Mouse (Mus musculus) heart, adult 2 months (tissue): Measurements from ENCODE around the gene Klk1. TPM values are rescaled to one million over a fixed set of nuclear protein-coding genes. Genes with fewer than 3 reads are reported as not detected.

Source experiments
- DNase-seq, 2 experiments: peaks; one replicate each; pipeline ENCODE4 v3.0.0; 2021
- H3K27ac ChIP-seq: fragments of 200-600 bp; 2 replicates; pipeline ENCODE4 v1.8.1; 2022
- H3K27me3 ChIP-seq: fragments of 200-500 bp; 2 replicates; pipeline ENCODE4 v1.6.1; 2012; ENCODE audit warnings: mild to moderate bottlenecking, low read length, inconsistent platforms, mixed read lengths; ENCODE audit not compliant: control insufficient read depth, insufficient read depth
- H3K36me3 ChIP-seq: fragments of 200-500 bp; 2 replicates; pipeline ENCODE4 v1.6.1; 2012; ENCODE audit warnings: low read length, inconsistent platforms; ENCODE audit not compliant: control insufficient read depth, insufficient read depth
- H3K4me1 ChIP-seq: fragments of 200-500 bp; 2 replicates; pipeline ENCODE4 v1.6.1; 2011; ENCODE audit warnings: low read length; ENCODE audit not compliant: control insufficient read depth, insufficient read depth
- H3K4me3 ChIP-seq: fragments of 200-600 bp; 2 replicates; pipeline ENCODE4 v1.8.1; 2022
- H3K79me2 ChIP-seq: fragments of 200-500 bp; replicated peaks from 2 replicates; pipeline ENCODE4 v1.6.1; 2012; ENCODE audit warnings: mild to moderate bottlenecking, inconsistent platforms, low read length, moderate library complexity, mixed read lengths; ENCODE audit not compliant: control insufficient read depth, insufficient read depth
- H3K9ac ChIP-seq: fragments of 200-500 bp; 2 replicates; pipeline ENCODE4 v1.6.1; 2012; ENCODE audit warnings: low read depth, mild to moderate bottlenecking, control low read depth, inconsistent platforms, low read length, mixed read lengths
- CTCF ChIP-seq: fragments of 200-600 bp; IDR thresholded peaks from 2 replicates; pipeline ENCODE4 v1.8.1; 2022; ENCODE audit warnings: antibody characterized with exemption, mild to moderate bottlenecking, moderate library complexity
- EP300 ChIP-seq: fragments of 200-500 bp; IDR thresholded peaks from 2 replicates; pipeline ENCODE4 v1.6.1; 2011; ENCODE audit warnings: low read depth, low read length, control low read depth; ENCODE audit not compliant: insufficient read depth
- POLR2A ChIP-seq: fragments of 200-500 bp; IDR thresholded peaks from 2 replicates; pipeline ENCODE4 v1.6.1; 2011; ENCODE audit warnings: mild to moderate bottlenecking, low read depth, low read length, control low read depth; ENCODE audit not compliant: insufficient read depth
- WGBS: fragments of 180-500 bp; shearing (Covaris S2); methylation state at CpG from one replicate; pipeline ENCODE4 v1.1.7; 2018; 5-methylcytosine and 5-hydroxymethylcytosine counted together
- intact Hi-C: fragments of 180-260 bp; cut with DNase I; formaldehyde crosslinking; loops from one replicate; pipeline ENCODE4 v1.15.1; 2025
- polyA plus RNA-seq: library from polyadenylated mRNA; depleted of rRNA; stranded (reverse); fragments of >200 nt; gene quantifications from 2 replicates; pipeline ENCODE4 v1.2.3, GENCODE M21; 2012
- total RNA-seq, 2 experiments: library from RNA; stranded (reverse); gene quantifications; 2 replicates each; pipeline ENCODE4 v1.2.3; 2021

Gene Klk1
- total and polyA plus RNA-seq, 3 experiments: 0.62 TPM; not detected in 2

GRCm38 (mm10) chr7:44260410-44260809 is 35.2 kb downstream of the Klk1 start:
- 65% methylated on average over 6 of the region's 6 CpGs for WGBS
- intact Hi-C loops: loop anchor here (5.0 to 10.0 kb wide), 3 partner anchors 47 to 394 kb away; partner anchors contain the start of gene Clec11a
- TF ChIP-seq POLR2A (no peak), CTCF (no peak)
- DNase-seq: no peak
- H3K4me3 ChIP-seq: no peak overlapping the region
- no peaks in the 10 kb centered on the region for H3K79me2 ChIP-seq
- H3K9ac ChIP-seq: no peak overlapping the region
- no peaks in the 10 kb centered on the region for H3K27me3 ChIP-seq
- no peaks in the 10 kb centered on the region for H3K4me1 ChIP-seq
- no peak overlapping the region for H3K27ac ChIP-seq
- no peaks in the 10 kb centered on the region for H3K36me3 ChIP-seq

DNA sequence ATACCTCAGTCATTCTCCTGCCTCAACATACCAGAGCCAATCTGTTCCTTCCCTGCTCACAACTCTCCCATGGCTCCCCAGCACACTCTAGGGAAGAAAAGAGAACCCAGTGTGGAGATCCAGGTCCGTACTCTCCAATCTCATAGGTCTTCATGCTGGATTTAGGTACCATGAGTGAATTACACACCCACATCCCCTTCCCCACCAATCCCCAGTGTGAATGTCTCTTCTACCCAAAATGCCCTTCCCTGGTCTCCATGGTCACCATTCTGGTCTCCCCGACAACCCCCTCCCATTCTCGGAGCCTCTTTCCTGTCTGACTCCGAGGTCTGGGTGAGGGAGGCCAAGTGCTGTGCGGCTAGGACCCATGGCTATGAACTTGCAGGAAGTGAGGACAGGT is 36.0 kb downstream of the Klk1 start, which contains the start of gene Gm15517:
Gene Gm15517, plus strand, starts transcription at position 301 of the 400 bp plus-strand sequence.
- H3K9ac ChIP-seq: no peak within 1 kb of the TSS
- intact Hi-C loops: loop anchor here (5.0 to 10.0 kb wide), 3 partner anchors 46 to 394 kb away; partner anchors contain the start of gene Clec11a
- H3K79me2 ChIP-seq: no peaks in the 10 kb centered on the region
- TF ChIP-seq POLR2A (no peak), EP300 (no peak), CTCF (no peak)
- no peak for DNase-seq
- H3K36me3 ChIP-seq: no peaks in the 10 kb centered on the region
- WGBS: 50% methylated on average over 5 of the region's 5 CpGs
- H3K27me3 ChIP-seq: no peaks in the 10 kb centered on the region
- no peak within 1 kb of the TSS for H3K4me3 ChIP-seq
- H3K27ac ChIP-seq: no peak within 1 kb of the TSS
- H3K4me1 ChIP-seq: no peaks in the 10 kb centered on the region

DNA sequence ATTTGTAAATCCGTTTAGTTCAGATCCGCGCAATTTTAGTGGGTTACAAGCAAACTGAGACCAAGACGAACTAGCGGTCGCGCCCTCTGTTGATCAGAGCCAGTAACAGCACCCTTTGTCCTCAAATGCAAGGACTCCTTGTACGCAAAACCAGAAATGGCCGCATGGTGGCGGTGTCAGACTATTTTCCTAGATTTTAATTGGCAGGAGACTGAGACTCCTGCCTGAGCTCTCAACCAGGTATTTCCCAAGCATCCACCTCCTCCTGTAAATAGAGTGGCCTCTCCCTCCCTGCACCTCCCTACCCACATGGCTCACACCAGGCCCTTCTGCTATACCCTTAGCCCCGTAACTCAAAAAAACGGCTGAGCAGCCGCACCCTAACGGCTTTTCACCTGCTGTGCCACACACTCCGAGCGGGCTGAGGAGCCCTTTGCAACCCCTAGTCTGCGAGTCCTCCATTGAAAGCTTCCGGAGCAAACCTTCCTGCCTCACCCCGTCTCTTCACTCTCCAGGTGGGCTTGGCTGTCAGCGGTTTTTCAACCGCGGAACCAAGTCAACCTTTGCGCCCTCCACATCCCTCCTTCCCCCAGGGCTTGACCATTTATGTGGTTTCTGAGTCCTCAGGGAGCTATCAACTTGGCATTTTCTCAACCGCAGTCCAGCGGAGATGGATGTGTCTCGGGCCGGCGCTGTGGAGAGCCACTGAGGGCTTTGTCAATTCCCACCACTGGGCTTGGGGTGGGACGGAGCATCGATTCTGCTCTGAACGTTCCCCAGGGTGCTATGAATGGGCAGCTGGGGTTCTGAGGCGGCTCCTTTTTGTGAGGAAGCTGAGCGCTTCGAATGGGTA is 37.9 kb downstream of the Klk1 start:
- intact Hi-C loops: loop anchor here (1.0 to 10.0 kb wide), 5 partner anchors 44 to 392 kb away; partner anchors contain the start of gene Clec11a
- Histone ChIP-seq H3K79me2 (no peaks in the 10 kb centered on the region), H3K4me1 (no peaks in the 10 kb centered on the region), H3K4me3 (no peak overlapping the region), H3K27me3 (no peaks in the 10 kb centered on the region), H3K9ac (no peak overlapping the region), H3K27ac (no peak overlapping the region), H3K36me3 (no peaks in the 10 kb centered on the region)
- WGBS: 2% methylated on average over 34 of the region's 34 CpGs
- TF ChIP-seq CTCF (peak; percentile 98), EP300 (peak; percentile 89), POLR2A (no peak)
- peak; percentile 88 to 96 for DNase-seq

DNA sequence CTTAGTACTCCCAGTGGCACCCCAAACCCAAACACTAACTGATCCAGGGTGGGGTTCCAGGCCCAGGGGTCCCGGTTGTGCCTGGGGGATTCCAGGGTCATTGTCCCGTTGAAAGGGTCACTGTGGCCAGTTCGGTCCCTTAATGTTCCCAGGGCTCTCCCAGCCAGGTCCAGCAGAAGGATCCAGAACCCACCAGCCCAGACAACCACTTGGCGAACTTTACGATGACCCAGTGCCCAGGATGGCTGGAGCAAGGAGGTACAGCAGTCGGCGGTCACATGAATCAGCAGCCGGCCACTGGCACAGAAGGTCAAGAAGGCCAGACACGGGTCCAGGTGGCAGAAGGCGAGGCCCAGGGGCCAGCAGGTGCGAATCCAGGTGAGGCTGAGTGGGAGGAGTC is 43.0 kb downstream of the Klk1 start:
- 79% methylated on average over 11 of the region's 11 CpGs for WGBS
- Histone ChIP-seq H3K79me2 (no peaks in the 10 kb centered on the region), H3K36me3 (no peaks in the 10 kb centered on the region), H3K9ac (no peak overlapping the region), H3K4me1 (no peaks in the 10 kb centered on the region), H3K27ac (no peak overlapping the region), H3K4me3 (no peak overlapping the region), H3K27me3 (no peaks in the 10 kb centered on the region)
- TF ChIP-seq POLR2A (no peak), CTCF (no peak), EP300 (no peak)
- intact Hi-C loops: loop anchor here (10.0 kb wide), 1 partner anchor 387 kb away; no protein-coding TSS in a partner anchor
- no peak for DNase-seq

GRCm38 (mm10) chr7:44269397-44269796 is 44.2 kb downstream of the Klk1 start:
- TF ChIP-seq EP300 (no peak), POLR2A (no peak), CTCF (no peak)
- Histone ChIP-seq H3K27me3 (no peaks in the 10 kb centered on the region; the same call in 1 of the 2 replicates), H3K27ac (no peak overlapping the region), H3K36me3 (no peaks in the 10 kb centered on the region), H3K4me1 (no peaks in the 10 kb centered on the region), H3K4me3 (no peak overlapping the region), H3K79me2 (no peaks in the 10 kb centered on the region), H3K9ac (no peak overlapping the region)
- DNase-seq: no peak
- WGBS: 65% methylated on average over 2 of the region's 2 CpGs
- intact Hi-C loops: loop anchor here (10.0 kb wide), 1 partner anchor 385 kb away; no protein-coding TSS in a partner anchor

DNA sequence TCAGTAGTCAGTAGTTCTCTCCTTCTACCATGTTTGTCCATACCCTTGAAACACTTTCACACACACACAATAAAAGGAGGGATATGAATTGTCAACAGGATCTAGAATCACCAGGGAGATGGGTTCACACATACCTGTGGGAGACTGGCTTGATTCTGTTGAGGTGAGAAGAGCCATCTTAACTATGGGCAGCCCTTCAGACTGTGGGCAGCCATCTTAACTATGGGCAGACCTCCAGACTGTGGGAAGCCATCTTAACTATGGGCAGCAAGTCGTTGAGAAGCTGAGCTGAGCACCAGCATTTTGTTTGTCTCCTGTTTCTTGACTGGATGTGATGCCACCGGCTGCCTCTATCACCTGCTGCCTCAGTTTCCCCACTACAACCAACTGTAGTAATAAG is 46.1 kb downstream of the Klk1 start:
- Histone ChIP-seq H3K9ac (no peak overlapping the region), H3K4me1 (no peaks in the 10 kb centered on the region), H3K79me2 (no peaks in the 10 kb centered on the region), H3K27me3 (no peaks in the 10 kb centered on the region; the same call in 1 of the 2 replicates), H3K4me3 (no peak overlapping the region), H3K27ac (no peak overlapping the region), H3K36me3 (no peaks in the 10 kb centered on the region)
- TF ChIP-seq CTCF (no peak), EP300 (no peak), POLR2A (no peak)
- no peak for DNase-seq
- intact Hi-C loops: no loop called here
- 75% methylated on average over 2 of the region's 2 CpGs for WGBS
